Mouse (Mus musculus): ENCODE measurements around the gene Gm20388.

GRCm38 (mm10) chr8:121249433-121249832 is 1338.8 kb downstream of the Gm20388 start:
- TF ChIP-seq POLR2A (IDR thresholded peaks at IDR 0.05; ENCODE audit: insufficient read depth, low read length) (no peak), EP300 (IDR thresholded peaks at IDR 0.05; ENCODE audit: insufficient read depth, low read depth, low read length) (no peak), CTCF (IDR thresholded peaks at IDR 0.05; ENCODE audit: low read depth, low read length) (no peak)

Data from ES-Bruce4 (cell line).